Mouse (Mus musculus) bone marrow, adult 2 months (tissue): ENCODE measurements at regions not wholly inside any gene's neighbourhood (a gene's known extent, or its start where the extent isn't known, plus 50 kb on each side); places are given as distances from the start of the nearest gene placed in this dataset.

Experiments
- CTCF ChIP-seq: fragments of 200-500 bp; IDR thresholded peaks from 2 replicates; pipeline ENCODE4 v1.5.1; 2011; ENCODE audit warnings: low read length, control low read depth; ENCODE audit not compliant: control insufficient read depth, insufficient read depth
- POLR2A ChIP-seq: fragments of 200-500 bp; IDR thresholded peaks from 2 replicates; pipeline ENCODE4 v1.6.1; 2011; ENCODE audit warnings: low read depth, mild to moderate bottlenecking, control low read depth, low read length, borderline replicate concordance; ENCODE audit not compliant: control insufficient read depth

DNA sequence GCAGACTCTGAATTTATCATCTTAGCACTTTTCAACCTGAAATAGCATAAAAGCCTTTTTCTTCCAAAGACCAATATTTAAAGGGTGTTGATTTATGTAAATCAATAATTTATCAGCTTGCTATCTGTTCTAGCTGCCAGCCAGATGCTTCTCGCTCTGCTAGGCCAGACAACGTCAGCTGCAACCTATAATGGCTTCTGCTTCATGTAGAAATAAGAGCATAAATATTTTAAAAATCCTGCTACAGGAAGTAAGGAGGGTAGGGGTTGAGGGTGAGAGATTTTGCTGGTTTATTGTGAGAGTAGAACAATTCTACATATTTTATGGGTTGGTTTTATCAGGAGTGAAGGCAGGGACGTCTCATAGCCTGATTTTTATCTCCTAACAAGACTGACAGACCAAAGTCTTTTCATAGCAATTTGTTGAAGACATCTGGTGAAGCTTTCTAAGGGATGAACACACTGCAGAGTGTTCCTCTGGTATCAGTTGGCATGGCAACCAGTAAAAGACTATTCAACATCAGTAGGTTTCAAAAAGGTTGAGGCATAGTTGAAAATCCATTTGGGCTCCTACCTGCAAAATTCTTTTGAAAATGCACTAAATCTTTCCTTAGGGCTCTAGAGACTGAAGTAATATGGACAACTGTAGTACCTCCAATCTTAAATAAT lies 456.7 kb downstream of the Isl1 start:
- no peak for TF ChIP-seq CTCF
- TF ChIP-seq POLR2A = no peak
